Mouse (Mus musculus) CH12.LX (cell line): ENCODE data around the gene Nrn1. TPM values are rescaled to one million over a fixed set of nuclear protein-coding genes. Genes with fewer than 3 reads are reported as not detected.

Experiments
- DNase-seq: peaks from one replicate; pipeline ENCODE4 v3.0.0-alpha.2; 2013; ENCODE audit errors: extremely low read depth
- H3K27ac ChIP-seq: 2 replicates; pipeline ENCODE4 v1.5.1; 2012; ENCODE audit warnings: low read depth, mild to moderate bottlenecking, control low read depth, moderate library complexity; ENCODE audit not compliant: insufficient read depth
- H3K27me3 ChIP-seq: replicated peaks from 2 replicates; pipeline ENCODE3; 2012; ENCODE audit warnings: inconsistent platforms
- H3K36me3 ChIP-seq, 2 experiments: replicated peaks in 1 of 2; 2 replicates each; pipeline versions ENCODE3 to v1.6.1; 2012; ENCODE audit warnings: inconsistent platforms in 1 of 2, low read length in 1 of 2, mild to moderate bottlenecking in 1 of 2, mixed read lengths in 1 of 2, moderate library complexity in 1 of 2; ENCODE audit not compliant: control insufficient read depth in 1 of 2, insufficient read depth in 1 of 2
- H3K4me1 ChIP-seq, 2 experiments: 2 replicates each; pipeline ENCODE4 v1.6.1; 2012; ENCODE audit warnings: inconsistent platforms in 1 of 2, moderate library complexity in 1 of 2; ENCODE audit not compliant: insufficient read depth in 2 of 2, control insufficient read depth in 1 of 2
- H3K4me2 ChIP-seq: 2 replicates; pipeline ENCODE4 v1.6.1; 2012; ENCODE audit warnings: low read depth, mild to moderate bottlenecking, control low read depth; ENCODE audit not compliant: poor library complexity, insufficient read depth, severe bottlenecking
- H3K4me3 ChIP-seq, 3 experiments: fragments of 150-350 bp in 1 of 3; sonication (generic) in 1 of 3; replicated peaks in 1 of 3; 2 replicates each; pipeline versions ENCODE3 to v1.5.1; 2011 to 2012; ENCODE audit warnings: low read depth in 2 of 3, low read length in 2 of 3, mild to moderate bottlenecking in 2 of 3, moderate library complexity in 2 of 3, control low read depth in 1 of 3, improper control_type of control experiment in 1 of 3, inconsistent platforms in 1 of 3, mixed read lengths in 1 of 3; ENCODE audit not compliant: poor library complexity in 1 of 3
- H3K79me2 ChIP-seq: replicated peaks from 2 replicates; pipeline ENCODE4 v1.6.1; 2012; ENCODE audit warnings: mild to moderate bottlenecking, moderate library complexity; ENCODE audit not compliant: control insufficient read depth, poor library complexity, insufficient read depth, severe bottlenecking; ENCODE audit errors: extremely low read depth
- H3K9ac ChIP-seq: 2 replicates; pipeline ENCODE4 v1.6.1; 2012; ENCODE audit warnings: low read depth, mild to moderate bottlenecking, control low read depth, moderate library complexity; ENCODE audit not compliant: insufficient read depth
- H3K9me3 ChIP-seq: replicated peaks from 2 replicates; pipeline ENCODE3; 2012; ENCODE audit warnings: low read length, inconsistent platforms, mixed read lengths
- CTCF ChIP-seq, 2 experiments: IDR thresholded peaks in 1 of 2; conservative IDR thresholded peaks in 1 of 2; 2 replicates each; pipeline ENCODE4 v1.5.1; 2011 to 2012; ENCODE audit warnings: low read depth in 2 of 2, low read length in 2 of 2, improper control_type of control experiment in 1 of 2, inconsistent platforms in 1 of 2, mild to moderate bottlenecking in 1 of 2, moderate library complexity in 1 of 2
- ELF1 ChIP-seq: IDR thresholded peaks from 2 replicates; pipeline ENCODE4 v1.6.1; 2014; ENCODE audit warnings: low read depth, mild to moderate bottlenecking, inconsistent platforms, low read length, improper control_type of control experiment
- EP300 ChIP-seq: IDR thresholded peaks from 2 replicates; pipeline ENCODE4 v1.6.1; 2011; ENCODE audit warnings: low read length, improper control_type of control experiment
- JUND ChIP-seq: conservative IDR thresholded peaks from 2 replicates; pipeline ENCODE4 v1.6.1; 2011; ENCODE audit warnings: low read depth, low read length, improper control_type of control experiment
- KAT2A ChIP-seq: IDR thresholded peaks from 2 replicates; pipeline ENCODE4 v1.6.1; 2012; ENCODE audit warnings: low read length, improper control_type of control experiment, inconsistent platforms; ENCODE audit not compliant: insufficient replicate concordance
- MAFK ChIP-seq: IDR thresholded peaks from 2 replicates; pipeline ENCODE4 v1.6.1; 2011; ENCODE audit warnings: low read length, improper control_type of control experiment; ENCODE audit not compliant: insufficient replicate concordance
- MAZ ChIP-seq: IDR thresholded peaks from 2 replicates; pipeline ENCODE4 v1.6.1; 2012; ENCODE audit warnings: low read depth, mild to moderate bottlenecking, inconsistent platforms, low read length, improper control_type of control experiment, moderate library complexity
- MEF2A ChIP-seq: IDR thresholded peaks from 2 replicates; pipeline ENCODE4 v1.6.1; 2014; ENCODE audit warnings: low read depth, mild to moderate bottlenecking, inconsistent platforms, low read length, improper control_type of control experiment, borderline replicate concordance
- MXI1 ChIP-seq: IDR thresholded peaks from 2 replicates; pipeline ENCODE4 v1.6.1; 2011; ENCODE audit warnings: mild to moderate bottlenecking, low read depth, low read length, improper control_type of control experiment
- NRF1 ChIP-seq: IDR thresholded peaks from 2 replicates; pipeline ENCODE4 v1.6.1; 2014; ENCODE audit warnings: low read depth, mild to moderate bottlenecking, inconsistent platforms, low read length, improper control_type of control experiment, moderate library complexity
- PAX5 ChIP-seq: IDR thresholded peaks from 2 replicates; pipeline ENCODE4 v1.6.1; 2012; ENCODE audit warnings: low read length, inconsistent platforms, mixed read lengths
- POLR2A ChIP-seq: IDR thresholded peaks from 2 replicates; pipeline ENCODE4 v1.6.1; 2011; ENCODE audit warnings: low read depth, mild to moderate bottlenecking, improper control_type of control experiment, low read length
- RCOR1 ChIP-seq: conservative IDR thresholded peaks from 2 replicates; pipeline ENCODE4 v1.6.1; 2012; ENCODE audit warnings: low read depth, mild to moderate bottlenecking, inconsistent platforms, low read length, improper control_type of control experiment
- SIN3A ChIP-seq: IDR thresholded peaks from 2 replicates; pipeline ENCODE4 v1.6.1; 2012; ENCODE audit warnings: low read length, improper control_type of control experiment, inconsistent platforms
- SMC3 ChIP-seq: IDR thresholded peaks from 2 replicates; pipeline ENCODE4 v1.6.1; 2011; ENCODE audit warnings: low read depth, low read length, improper control_type of control experiment
- TBP ChIP-seq: conservative IDR thresholded peaks from 2 replicates; pipeline ENCODE4 v1.6.1; 2011; ENCODE audit warnings: low read depth, low read length, improper control_type of control experiment
- UBTF ChIP-seq: IDR thresholded peaks from 2 replicates; pipeline ENCODE4 v1.6.1; 2012; ENCODE audit warnings: low read depth, mild to moderate bottlenecking, inconsistent platforms, low read length, improper control_type of control experiment, moderate library complexity
- USF1 ChIP-seq: IDR thresholded peaks from 2 replicates; pipeline ENCODE4 v1.6.1; 2014; ENCODE audit warnings: low read depth, mild to moderate bottlenecking, inconsistent platforms, low read length, improper control_type of control experiment
- ZC3H11A ChIP-seq: IDR thresholded peaks from 2 replicates; pipeline ENCODE4 v1.6.1; 2012; ENCODE audit warnings: low read depth, mild to moderate bottlenecking, inconsistent platforms, low read length, improper control_type of control experiment
- dilution Hi-C: fragments of 300-500 bp; cut with MboI; formaldehyde crosslinking; loops from 2 replicates; pipeline ENCODE4 v1.14.3; 2020; ENCODE audit warnings: low sequenced_read_pairs; ENCODE audit not compliant: extremely low pct_unique_long_range_greater_than_20kb, extremely low pct_ligation_motif_present
- in situ Hi-C: fragments of 300-500 bp; cut with MboI; formaldehyde crosslinking; loops from 3 replicates; pipeline ENCODE4 v1.14.3; 2019; ENCODE audit warnings: low sequenced_read_pairs, low pct_ligation_motif_present, low pct_unique_long_range_greater_than_20kb, mixed read lengths
- polyA plus RNA-seq: library from polyadenylated mRNA; unstranded; fragments of >175 nt; gene quantifications from 2 replicates; pipeline ENCODE4 v1.2.1, GENCODE M21; 2012; ENCODE audit warnings: low read depth; ENCODE audit not compliant: insufficient read length
- total RNA-seq, 2 experiments: library from RNA; depleted of rRNA; stranded (reverse); fragments of 300-350 nt in 1 of 2; fragments of >200 nt in 1 of 2; gene quantifications; 2 replicates each; pipeline ENCODE4 v1.2.3; 2012 to 2014

Nrn1 gene
- total and polyA plus RNA-seq, 3 experiments, result not detected

DNA sequence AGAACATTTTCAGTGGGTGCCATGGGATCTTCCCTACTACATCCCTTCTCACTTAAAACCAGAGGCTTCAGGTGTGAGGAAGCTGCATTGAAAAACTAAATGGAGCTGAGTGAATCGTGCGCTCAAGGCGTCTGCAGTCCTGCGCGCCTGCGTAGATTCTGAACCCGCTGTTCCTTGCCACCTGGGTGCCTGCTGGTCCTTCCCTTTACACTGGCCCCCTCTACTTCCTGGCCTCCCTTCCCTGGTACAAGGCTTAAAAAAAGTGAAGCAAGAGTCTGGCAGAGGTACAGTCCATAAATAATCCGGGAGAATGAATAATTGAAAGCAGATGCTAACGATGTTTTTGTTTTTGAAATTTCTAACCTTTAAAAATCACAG lies 1.7 kb upstream of the Nrn1 start:
- H3K4me1 ChIP-seq, result no peaks in the 10 kb centered on the region
- no peaks in the 10 kb centered on the region for H3K79me2 ChIP-seq
- no peaks in the 10 kb centered on the region for H3K9me3 ChIP-seq
- H3K4me3 ChIP-seq, result no peak overlapping the region
- H3K4me2 ChIP-seq, result no peak overlapping the region
- no peak overlapping the region for H3K27ac ChIP-seq
- in situ Hi-C loops, result no loop called here
- H3K27me3 ChIP-seq, result no peaks in the 10 kb centered on the region
- H3K9ac ChIP-seq, result no peak overlapping the region
- no peaks in the 10 kb centered on the region for H3K36me3 ChIP-seq
- no peak for DNase-seq
- no peak for TF ChIP-seq SMC3
- no peak for TF ChIP-seq UBTF
- TF ChIP-seq ELF1, result no peak
- no peak for TF ChIP-seq EP300
- TF ChIP-seq RCOR1, result no peak
- TF ChIP-seq ZC3H11A, result no peak
- no peak for TF ChIP-seq MAZ
- no peak for TF ChIP-seq NRF1
- TF ChIP-seq, all 38 proteins: peak for 0
- dilution Hi-C loops, result no loop called here

DNA sequence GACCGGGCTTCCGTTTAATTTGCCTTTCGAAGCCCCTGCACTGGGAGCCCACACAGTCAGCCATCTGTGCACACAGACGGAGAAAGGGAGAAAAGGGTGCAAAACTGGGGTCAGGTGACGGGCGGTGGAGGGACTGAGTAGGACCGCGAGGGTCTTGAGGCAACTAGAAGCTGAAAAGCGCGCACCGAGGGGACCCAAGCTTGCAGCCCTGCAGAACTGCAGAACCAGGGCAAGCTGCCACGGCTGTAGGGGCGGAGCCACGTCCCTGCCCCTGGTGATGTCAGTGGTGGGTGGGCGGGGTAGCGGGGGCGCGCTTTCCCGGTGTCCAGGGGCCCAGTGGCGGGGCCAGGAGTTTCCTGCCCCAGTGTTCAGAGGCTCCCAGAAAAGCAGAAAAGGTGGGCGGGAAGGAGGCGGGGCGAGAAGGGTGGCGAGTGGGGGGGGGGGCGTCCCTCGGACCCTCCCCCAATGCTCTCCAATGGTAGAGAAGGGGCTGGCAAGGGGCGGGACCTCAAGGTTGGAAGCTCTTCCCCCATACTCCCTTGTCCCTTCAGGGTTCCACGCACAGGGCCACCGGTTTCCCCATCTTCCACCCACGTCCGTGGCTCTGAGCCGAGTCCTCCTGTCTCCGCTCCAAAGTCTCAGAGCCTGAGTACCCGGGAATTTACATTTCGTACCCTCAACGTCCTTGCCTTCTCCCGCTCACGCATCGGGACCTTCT lies 1.1 kb upstream of the Nrn1 start:
- Histone ChIP-seq H3K4me3 (peak overlapping the region in 1 of 3 experiments; percentile 26), H3K27me3 (no peaks in the 10 kb centered on the region), H3K9me3 (no peaks in the 10 kb centered on the region), H3K79me2 (no peaks in the 10 kb centered on the region), H3K27ac (no peak overlapping the region), H3K36me3 (no peaks in the 10 kb centered on the region), H3K9ac (no peak overlapping the region), H3K4me2 (peak overlapping the region; percentile 43; the same call in 1 of the 2 replicates), H3K4me1 (no peaks in the 10 kb centered on the region)
- no peak for TF ChIP-seq PAX5
- TF ChIP-seq MEF2A, result no peak
- TF ChIP-seq KAT2A, result no peak
- TF ChIP-seq MXI1, result no peak
- no peak for TF ChIP-seq JUND
- no peak for TF ChIP-seq SIN3A
- TF ChIP-seq TBP, result no peak
- TF ChIP-seq CTCF (conservative IDR thresholded peaks at IDR 0.05 in 1 of 2, IDR thresholded peaks at IDR 0.05 in 1 of 2; ENCODE audit: low read depth in 2 of 2, low read length in 2 of 2), result no peak
- no peak for TF ChIP-seq USF1
- TF ChIP-seq MAFK, result no peak
- TF ChIP-seq POLR2A, result no peak
- dilution Hi-C loops, result no loop called here
- DNase-seq, result no peak
- in situ Hi-C loops, result no loop called here
